Mouse (Mus musculus): ENCODE results near the gene Zfp536. TPM values are rescaled to one million over a fixed set of nuclear protein-coding genes. Genes with fewer than 3 reads are reported as not detected.

Zfp536 gene
- polyA plus RNA-seq, 1 experiment, result not detected

GRCm38 (mm10) chr7:37559341-37559740 is 214.1 kb downstream of the Zfp536 start:
- no peaks in the 10 kb centered on the region for H3K9me3 ChIP-seq (replicated peaks; ENCODE audit: control insufficient read depth, insufficient read depth, low read length, poor library complexity, severe bottlenecking)
- peaks cover 3% of the 10 kb centered on the region for H3K4me1 ChIP-seq (ENCODE audit: control insufficient read depth, insufficient read depth, low read length)
- no peak overlapping the region for H3K9ac ChIP-seq (ENCODE audit: low read depth, poor library complexity, severe bottlenecking)
- no peaks in the 10 kb centered on the region for H3K36me3 ChIP-seq (ENCODE audit: control insufficient read depth, insufficient read depth, low read length, poor library complexity, severe bottlenecking)
- no peak overlapping the region for H3K4me3 ChIP-seq (ENCODE audit: low read depth, low read length)
- no peak overlapping the region for H3K27ac ChIP-seq (ENCODE audit: insufficient read depth, low read length)
- TF ChIP-seq CTCF (IDR thresholded peaks at IDR 0.05; ENCODE audit: low read depth, low read length) (no peak), EP300 (IDR thresholded peaks at IDR 0.05; ENCODE audit: insufficient read depth, low read depth, low read length) (no peak), POLR2A (IDR thresholded peaks at IDR 0.05; ENCODE audit: insufficient read depth, low read length) (no peak)
- no peaks in the 10 kb centered on the region for H3K27me3 ChIP-seq (ENCODE audit: control insufficient read depth, insufficient read depth, low read length, poor library complexity, severe bottlenecking)

- no peak overlapping the region for H3K27ac ChIP-seq (ENCODE audit: insufficient read depth, low read length)
- TF ChIP-seq POLR2A (IDR thresholded peaks at IDR 0.05; ENCODE audit: insufficient read depth, low read length) (no peak), EP300 (IDR thresholded peaks at IDR 0.05; ENCODE audit: insufficient read depth, low read depth, low read length) (no peak), CTCF (IDR thresholded peaks at IDR 0.05; ENCODE audit: low read depth, low read length) (no peak)
- no peaks in the 10 kb centered on the region for H3K9me3 ChIP-seq (replicated peaks; ENCODE audit: control insufficient read depth, insufficient read depth, low read length, poor library complexity, severe bottlenecking)
- H3K36me3 ChIP-seq (ENCODE audit: control insufficient read depth, insufficient read depth, low read length, poor library complexity, severe bottlenecking), result no peaks in the 10 kb centered on the region
- no peaks in the 10 kb centered on the region for H3K27me3 ChIP-seq (ENCODE audit: control insufficient read depth, insufficient read depth, low read length, poor library complexity, severe bottlenecking)
- H3K9ac ChIP-seq (ENCODE audit: low read depth, poor library complexity, severe bottlenecking), result no peak overlapping the region
- H3K4me3 ChIP-seq (ENCODE audit: low read depth, low read length), result no peak overlapping the region
- H3K4me1 ChIP-seq (ENCODE audit: control insufficient read depth, insufficient read depth, low read length), result peaks cover 3% of the 10 kb centered on the region
Measured at GRCm38 (mm10) chr7:37556811-37557210, 216.6 kb downstream of the Zfp536 start.

GRCm38 (mm10) chr7:37554405-37554804 is 219.0 kb downstream of the Zfp536 start:
- TF ChIP-seq POLR2A (IDR thresholded peaks at IDR 0.05; ENCODE audit: insufficient read depth, low read length) (no peak), EP300 (IDR thresholded peaks at IDR 0.05; ENCODE audit: insufficient read depth, low read depth, low read length) (peak; percentile 84)
- H3K4me1 ChIP-seq (ENCODE audit: control insufficient read depth, insufficient read depth, low read length), result peaks cover 3% of the 10 kb centered on the region
- no peak overlapping the region for H3K4me3 ChIP-seq (ENCODE audit: low read depth, low read length)
- H3K9me3 ChIP-seq (replicated peaks; ENCODE audit: control insufficient read depth, insufficient read depth, low read length, poor library complexity, severe bottlenecking), result no peaks in the 10 kb centered on the region
- H3K27me3 ChIP-seq (ENCODE audit: control insufficient read depth, insufficient read depth, low read length, poor library complexity, severe bottlenecking), result no peaks in the 10 kb centered on the region
- H3K27ac ChIP-seq (ENCODE audit: insufficient read depth, low read length), result peak overlapping the region; percentile 18; the same call in 1 of the 2 replicates
- H3K9ac ChIP-seq (ENCODE audit: low read depth, poor library complexity, severe bottlenecking), result no peak overlapping the region
- no peaks in the 10 kb centered on the region for H3K36me3 ChIP-seq (ENCODE audit: control insufficient read depth, insufficient read depth, low read length, poor library complexity, severe bottlenecking)

GRCm38 (mm10) chr7:37553646-37554045 is 219.8 kb downstream of the Zfp536 start:
- Histone ChIP-seq H3K27me3 (ENCODE audit: control insufficient read depth, insufficient read depth, low read length, poor library complexity, severe bottlenecking) (no peaks in the 10 kb centered on the region), H3K9ac (ENCODE audit: low read depth, poor library complexity, severe bottlenecking) (no peak overlapping the region), H3K27ac (ENCODE audit: insufficient read depth, low read length) (peak overlapping the region; percentile 18; the same call in 1 of the 2 replicates), H3K4me3 (ENCODE audit: low read depth, low read length) (no peak overlapping the region), H3K36me3 (ENCODE audit: control insufficient read depth, insufficient read depth, low read length, poor library complexity, severe bottlenecking) (no peaks in the 10 kb centered on the region), H3K4me1 (ENCODE audit: control insufficient read depth, insufficient read depth, low read length) (peaks cover 3% of the 10 kb centered on the region), H3K9me3 (replicated peaks; ENCODE audit: control insufficient read depth, insufficient read depth, low read length, poor library complexity, severe bottlenecking) (no peaks in the 10 kb centered on the region)
- peak; percentile 70; the same call in 1 of the 2 replicates for TF ChIP-seq EP300 (IDR thresholded peaks at IDR 0.05; ENCODE audit: insufficient read depth, low read depth, low read length)
- no peak for TF ChIP-seq CTCF (IDR thresholded peaks at IDR 0.05; ENCODE audit: low read depth, low read length)
- no peak for TF ChIP-seq POLR2A (IDR thresholded peaks at IDR 0.05; ENCODE audit: insufficient read depth, low read length)

- no peak overlapping the region for H3K27ac ChIP-seq (ENCODE audit: insufficient read depth, low read length)
- H3K27me3 ChIP-seq (ENCODE audit: control insufficient read depth, insufficient read depth, low read length, poor library complexity, severe bottlenecking), result no peaks in the 10 kb centered on the region
- no peaks in the 10 kb centered on the region for H3K36me3 ChIP-seq (ENCODE audit: control insufficient read depth, insufficient read depth, low read length, poor library complexity, severe bottlenecking)
- H3K9me3 ChIP-seq (replicated peaks; ENCODE audit: control insufficient read depth, insufficient read depth, low read length, poor library complexity, severe bottlenecking), result no peaks in the 10 kb centered on the region
- no peak overlapping the region for H3K9ac ChIP-seq (ENCODE audit: low read depth, poor library complexity, severe bottlenecking)
- H3K4me3 ChIP-seq (ENCODE audit: low read depth, low read length), result no peak overlapping the region
- peaks cover 3% of the 10 kb centered on the region for H3K4me1 ChIP-seq (ENCODE audit: control insufficient read depth, insufficient read depth, low read length)
- no peak for TF ChIP-seq POLR2A (IDR thresholded peaks at IDR 0.05; ENCODE audit: insufficient read depth, low read length)
- no peak for TF ChIP-seq EP300 (IDR thresholded peaks at IDR 0.05; ENCODE audit: insufficient read depth, low read depth, low read length)
- no peak for TF ChIP-seq CTCF (IDR thresholded peaks at IDR 0.05; ENCODE audit: low read depth, low read length)
Measured at GRCm38 (mm10) chr7:37552384-37552783, 221.1 kb downstream of the Zfp536 start.

GRCm38 (mm10) chr7:37548805-37549204 is 224.6 kb downstream of the Zfp536 start:
- no peak for TF ChIP-seq EP300 (IDR thresholded peaks at IDR 0.05; ENCODE audit: insufficient read depth, low read depth, low read length)
- no peak for TF ChIP-seq CTCF (IDR thresholded peaks at IDR 0.05; ENCODE audit: low read depth, low read length)
- no peak for TF ChIP-seq POLR2A (IDR thresholded peaks at IDR 0.05; ENCODE audit: insufficient read depth, low read length)
- no peak overlapping the region for H3K9ac ChIP-seq (ENCODE audit: low read depth, poor library complexity, severe bottlenecking)
- no peaks in the 10 kb centered on the region for H3K27me3 ChIP-seq (ENCODE audit: control insufficient read depth, insufficient read depth, low read length, poor library complexity, severe bottlenecking)
- no peaks in the 10 kb centered on the region for H3K4me1 ChIP-seq (ENCODE audit: control insufficient read depth, insufficient read depth, low read length)
- H3K27ac ChIP-seq (ENCODE audit: insufficient read depth, low read length), result no peak overlapping the region
- no peaks in the 10 kb centered on the region for H3K9me3 ChIP-seq (replicated peaks; ENCODE audit: control insufficient read depth, insufficient read depth, low read length, poor library complexity, severe bottlenecking)
- no peak overlapping the region for H3K4me3 ChIP-seq (ENCODE audit: low read depth, low read length)
- H3K36me3 ChIP-seq (ENCODE audit: control insufficient read depth, insufficient read depth, low read length, poor library complexity, severe bottlenecking), result no peaks in the 10 kb centered on the region
